Mouse (Mus musculus): ENCODE data around the gene Npas2. TPM values are rescaled to one million over a fixed set of nuclear protein-coding genes. Genes with fewer than 3 reads are reported as not detected.

Npas2 gene
- polyA plus RNA-seq, 1 experiment: 9.6 TPM

GRCm38 (mm10) chr1:39389338-39389737 is 195.8 kb downstream of the Npas2 start:
- TF ChIP-seq POLR2A (IDR thresholded peaks at IDR 0.05; ENCODE audit: borderline replicate concordance, extremely low read depth, low read depth, low read length): no peak
- no peak for TF ChIP-seq CTCF (IDR thresholded peaks at IDR 0.05; ENCODE audit: insufficient read depth, low read length)
- H3K4me3 ChIP-seq (replicated peaks; ENCODE audit: extremely low read depth, low read depth, low read length): no peak overlapping the region
- H3K4me1 ChIP-seq (ENCODE audit: control insufficient read depth, insufficient read depth, low read length): no peaks in the 10 kb centered on the region
- 85% methylated on average over 11 of the region's 11 CpGs for WGBS
- DNase-seq: no peak

- Histone ChIP-seq H3K4me3 (replicated peaks; ENCODE audit: extremely low read depth, low read depth, low read length) (no peak overlapping the region), H3K4me1 (ENCODE audit: control insufficient read depth, insufficient read depth, low read length) (no peaks in the 10 kb centered on the region; the same call in 1 of the 2 replicates)
- no peak for DNase-seq
- TF ChIP-seq CTCF (IDR thresholded peaks at IDR 0.05; ENCODE audit: insufficient read depth, low read length) (no peak), POLR2A (IDR thresholded peaks at IDR 0.05; ENCODE audit: borderline replicate concordance, extremely low read depth, low read depth, low read length) (no peak)
- 91% methylated on average over 6 of the region's 6 CpGs for WGBS
Measured at GRCm38 (mm10) chr1:39391652-39392051, 198.1 kb downstream of the Npas2 start.

GRCm38 (mm10) chr1:39392189-39392588 is 198.7 kb downstream of the Npas2 start:
- DNase-seq: peak; percentile 83
- H3K4me3 ChIP-seq (replicated peaks; ENCODE audit: extremely low read depth, low read depth, low read length): no peak overlapping the region
- 64% methylated on average over 3 of the region's 3 CpGs for WGBS
- TF ChIP-seq CTCF (IDR thresholded peaks at IDR 0.05; ENCODE audit: insufficient read depth, low read length) (peak; percentile 98), POLR2A (IDR thresholded peaks at IDR 0.05; ENCODE audit: borderline replicate concordance, extremely low read depth, low read depth, low read length) (no peak)
- H3K4me1 ChIP-seq (ENCODE audit: control insufficient read depth, insufficient read depth, low read length): no peaks in the 10 kb centered on the region; the same call in 1 of the 2 replicates

- Histone ChIP-seq H3K4me3 (replicated peaks; ENCODE audit: extremely low read depth, low read depth, low read length) (no peak overlapping the region), H3K4me1 (ENCODE audit: control insufficient read depth, insufficient read depth, low read length) (peaks cover 4% of the 10 kb centered on the region)
- peak; percentile 46 for DNase-seq
- 62% methylated on average over 8 of the region's 8 CpGs for WGBS
- TF ChIP-seq POLR2A (IDR thresholded peaks at IDR 0.05; ENCODE audit: borderline replicate concordance, extremely low read depth, low read depth, low read length) (no peak), CTCF (IDR thresholded peaks at IDR 0.05; ENCODE audit: insufficient read depth, low read length) (no peak)
Measured at GRCm38 (mm10) chr1:39393217-39393867, 199.8 kb downstream of the Npas2 start.

GRCm38 (mm10) chr1:39394096-39394495 is 200.6 kb downstream of the Npas2 start:
- H3K4me1 ChIP-seq (ENCODE audit: control insufficient read depth, insufficient read depth, low read length): peaks cover 10% of the 10 kb centered on the region
- WGBS: 63% methylated on average over 10 of the region's 10 CpGs
- no peak for DNase-seq
- TF ChIP-seq POLR2A (IDR thresholded peaks at IDR 0.05; ENCODE audit: borderline replicate concordance, extremely low read depth, low read depth, low read length) (no peak), CTCF (IDR thresholded peaks at IDR 0.05; ENCODE audit: insufficient read depth, low read length) (no peak)
- H3K4me3 ChIP-seq (replicated peaks; ENCODE audit: extremely low read depth, low read depth, low read length): no peak overlapping the region

- H3K4me3 ChIP-seq (replicated peaks; ENCODE audit: extremely low read depth, low read depth, low read length): no peak overlapping the region
- WGBS: 69% methylated on average over 3 of the region's 3 CpGs
- H3K4me1 ChIP-seq (ENCODE audit: control insufficient read depth, insufficient read depth, low read length): peaks cover 13% of the 10 kb centered on the region
- TF ChIP-seq CTCF (IDR thresholded peaks at IDR 0.05; ENCODE audit: insufficient read depth, low read length) (no peak), POLR2A (IDR thresholded peaks at IDR 0.05; ENCODE audit: borderline replicate concordance, extremely low read depth, low read depth, low read length) (no peak)
- no peak for DNase-seq
Measured at GRCm38 (mm10) chr1:39394650-39395049, 201.1 kb downstream of the Npas2 start.

GRCm38 (mm10) chr1:39396347-39396746 is 202.8 kb downstream of the Npas2 start:
- TF ChIP-seq CTCF (IDR thresholded peaks at IDR 0.05; ENCODE audit: insufficient read depth, low read length): no peak
- no peak for TF ChIP-seq POLR2A (IDR thresholded peaks at IDR 0.05; ENCODE audit: borderline replicate concordance, extremely low read depth, low read depth, low read length)
- 48% methylated on average over 4 of the region's 4 CpGs for WGBS
- DNase-seq: no peak
- peaks cover 13% of the 10 kb centered on the region for H3K4me1 ChIP-seq (ENCODE audit: control insufficient read depth, insufficient read depth, low read length)
- H3K4me3 ChIP-seq (replicated peaks; ENCODE audit: extremely low read depth, low read depth, low read length): no peak overlapping the region

- TF ChIP-seq CTCF (IDR thresholded peaks at IDR 0.05; ENCODE audit: insufficient read depth, low read length) (no peak), POLR2A (IDR thresholded peaks at IDR 0.05; ENCODE audit: borderline replicate concordance, extremely low read depth, low read depth, low read length) (no peak)
- no peak for DNase-seq
- 69% methylated on average over 6 of the region's 6 CpGs for WGBS
- H3K4me3 ChIP-seq (replicated peaks; ENCODE audit: extremely low read depth, low read depth, low read length): no peak overlapping the region
- H3K4me1 ChIP-seq (ENCODE audit: control insufficient read depth, insufficient read depth, low read length): peaks cover 13% of the 10 kb centered on the region
Measured at GRCm38 (mm10) chr1:39398284-39398683, 204.8 kb downstream of the Npas2 start.

GRCm38 (mm10) chr1:39399228-39399627 is 205.7 kb downstream of the Npas2 start:
- WGBS: 49% methylated on average over 4 of the region's 4 CpGs
- TF ChIP-seq CTCF (IDR thresholded peaks at IDR 0.05; ENCODE audit: insufficient read depth, low read length): no peak
- TF ChIP-seq POLR2A (IDR thresholded peaks at IDR 0.05; ENCODE audit: borderline replicate concordance, extremely low read depth, low read depth, low read length): no peak
- Histone ChIP-seq H3K4me1 (ENCODE audit: control insufficient read depth, insufficient read depth, low read length) (peaks cover 13% of the 10 kb centered on the region), H3K4me3 (replicated peaks; ENCODE audit: extremely low read depth, low read depth, low read length) (no peak overlapping the region)
- peak; percentile 46 for DNase-seq

GRCm38 (mm10) chr1:39400173-39400572 is 206.6 kb downstream of the Npas2 start:
- no peak overlapping the region for H3K4me3 ChIP-seq (replicated peaks; ENCODE audit: extremely low read depth, low read depth, low read length)
- no peak for TF ChIP-seq POLR2A (IDR thresholded peaks at IDR 0.05; ENCODE audit: borderline replicate concordance, extremely low read depth, low read depth, low read length)
- TF ChIP-seq CTCF (IDR thresholded peaks at IDR 0.05; ENCODE audit: insufficient read depth, low read length): no peak
- no peak for DNase-seq
- H3K4me1 ChIP-seq (ENCODE audit: control insufficient read depth, insufficient read depth, low read length): peaks cover 13% of the 10 kb centered on the region
- WGBS: 95% methylated on average over 3 of the region's 3 CpGs

Data from lung, adult 2 months (tissue).